Mouse (Mus musculus) adrenal gland, adult 2 months (tissue): ENCODE measurements around the gene Pgm2. TPM values are rescaled to one million over a fixed set of nuclear protein-coding genes. Genes with fewer than 3 reads are reported as not detected.

Source experiments
- DNase-seq: peaks from one replicate; pipeline ENCODE4 v3.0.0; 2021
- long read RNA-seq: library from polyadenylated mRNA; stranded (forward); transcript quantifications from one replicate; pipeline ENCODE4 v2.0.0, GENCODE M21; 2021
- polyA plus RNA-seq: library from polyadenylated mRNA; depleted of rRNA; stranded (reverse); fragments of >200 nt; gene quantifications from 2 replicates; pipeline ENCODE4 v1.2.3, GENCODE M21; 2012; rRNA removed
- total RNA-seq, 2 experiments: library from RNA; stranded (reverse); gene quantifications; 2 replicates each; pipeline ENCODE4 v1.2.3; 2021

Pgm2 gene
- 10 to 100 TPM; 16.5 to 22.8 TPM for total RNA-seq
- polyA plus RNA-seq: 4.3 TPM in 2 replicates
- long read RNA-seq, transcript Pgm2-201 (14 exons, 2,369 nt): major isoform, 28 of 30 reads
- long read RNA-seq, partial matches to known transcripts: 0 of 30 reads
- long read RNA-seq, other reads (novel, unspliced or antisense): 2 of 30 reads

DNA sequence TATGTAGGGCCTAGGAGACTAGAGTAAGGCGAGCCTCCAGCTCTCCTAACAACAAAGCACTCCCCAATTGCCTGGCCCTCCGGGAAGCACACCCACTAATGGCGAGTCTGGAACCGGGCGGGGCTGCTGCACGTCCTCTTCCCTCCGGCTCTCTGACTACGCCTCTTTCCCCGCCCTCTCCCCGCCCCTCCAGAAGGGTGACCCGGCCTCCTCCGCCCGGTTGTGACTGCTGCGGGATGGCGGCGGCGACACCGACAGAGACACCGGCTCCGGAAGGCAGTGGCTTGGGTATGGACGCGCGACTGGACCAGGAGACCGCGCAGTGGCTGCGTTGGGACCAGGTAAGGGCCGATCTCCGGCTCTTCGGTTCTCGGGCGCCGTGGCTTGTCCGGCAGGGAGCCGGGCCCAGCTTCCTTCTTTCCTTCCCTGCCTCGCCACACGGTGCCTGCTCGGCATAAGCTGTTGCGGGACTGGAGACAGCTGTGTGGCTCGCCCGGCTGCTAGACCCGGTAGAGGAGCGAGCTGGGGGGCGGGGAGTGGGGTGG, at the start of gene Pgm2:
Pgm2 (plus strand) TSS at position 203 of the 545 bp plus-strand sequence.
- peak; percentile 94 for DNase-seq

DNA sequence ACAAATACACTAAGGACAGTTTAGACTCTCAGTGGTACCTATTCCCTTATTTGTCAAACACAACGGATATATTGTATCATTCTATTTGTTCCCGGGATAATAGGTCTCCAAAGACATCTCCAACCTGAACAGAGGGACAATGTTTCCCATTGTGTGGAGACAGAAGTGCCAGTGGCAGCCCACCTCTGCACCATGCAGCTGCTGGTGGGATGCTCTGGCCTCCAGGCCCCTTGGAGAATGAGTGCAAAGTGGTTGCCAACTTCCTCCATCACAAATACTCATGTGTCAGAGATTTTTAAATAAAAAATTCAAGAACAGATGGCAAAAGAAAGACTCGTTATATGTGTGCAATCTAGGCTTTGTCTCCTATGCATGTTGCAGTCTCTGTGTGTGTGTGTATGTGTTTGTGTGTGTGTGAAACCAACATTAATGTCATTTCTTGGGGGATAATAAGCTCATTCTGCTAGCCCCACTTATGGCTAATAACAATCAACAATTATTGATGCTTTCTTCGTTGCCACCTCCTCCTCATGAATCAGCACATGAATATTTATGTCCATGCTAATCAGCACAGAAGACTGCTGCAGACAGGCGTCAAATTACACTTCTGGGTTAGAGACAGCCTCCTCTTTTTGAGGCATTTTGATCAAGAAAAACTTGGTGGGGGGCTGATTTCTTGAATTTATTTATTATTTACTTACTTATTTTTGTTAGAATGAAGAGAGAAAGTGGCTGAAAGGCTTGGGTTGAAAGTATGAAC, 48.9 kb upstream of the Pgm2 start:
- DNase-seq: no peak

DNA sequence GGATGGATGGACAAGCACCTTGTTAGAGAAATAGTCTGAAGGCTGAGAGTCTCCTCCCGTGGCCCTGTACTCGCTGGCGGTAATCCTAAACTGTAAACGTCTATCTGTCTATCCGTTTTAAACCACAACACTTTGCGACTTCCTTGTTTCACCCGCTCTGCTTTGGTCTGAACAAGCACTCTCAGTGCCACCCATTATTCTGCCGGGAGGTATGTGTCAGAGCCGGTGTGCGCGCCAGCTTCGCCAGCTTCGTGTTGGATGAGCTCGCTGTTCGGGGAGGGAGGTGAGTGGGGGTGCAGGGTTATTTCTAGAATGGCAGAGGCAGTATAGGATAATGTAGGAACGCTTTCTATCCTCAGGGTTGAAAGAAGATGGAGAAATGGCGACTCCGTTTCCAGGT, 48.0 kb upstream of the Pgm2 start:
- no peak for DNase-seq

DNA sequence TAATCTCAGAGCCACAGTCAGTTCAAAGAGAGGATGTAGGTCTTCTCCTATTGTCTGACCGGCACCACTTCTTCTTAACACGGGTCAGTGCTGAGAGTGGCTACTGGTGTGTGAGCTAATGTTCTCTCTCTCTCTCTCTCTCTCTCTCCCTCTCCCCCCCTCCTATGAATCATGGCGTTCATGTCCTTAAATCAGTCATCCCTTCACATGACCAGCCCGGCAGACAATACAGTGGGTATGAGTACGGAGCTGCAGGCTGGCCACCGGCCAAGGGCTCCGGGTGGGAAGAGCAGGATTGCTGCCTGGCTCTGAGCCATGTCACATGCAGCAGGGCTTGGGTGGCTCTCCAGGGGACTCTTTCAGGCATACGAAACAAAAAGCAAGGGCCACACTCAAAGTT, 47.2 kb upstream of the Pgm2 start:
- DNase-seq: peak; percentile 88

DNA sequence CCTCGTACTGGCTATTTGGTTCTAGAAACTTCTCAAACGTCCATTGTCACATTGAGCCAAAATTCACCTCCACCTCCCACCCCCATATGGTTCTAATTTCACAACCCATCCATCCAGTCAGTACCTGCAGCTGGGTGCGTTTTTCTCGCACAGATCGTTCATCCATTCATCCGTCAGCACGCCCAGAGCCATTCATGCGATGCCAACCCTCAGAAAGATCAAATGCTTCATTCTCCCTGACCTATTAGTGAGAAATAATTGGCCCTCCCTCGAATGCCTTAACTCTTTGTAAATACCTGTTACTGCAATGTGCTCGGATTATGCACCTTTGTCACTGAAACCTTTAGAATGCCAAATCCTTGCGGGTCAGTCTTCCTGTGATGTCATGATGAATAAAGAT, 45.8 kb upstream of the Pgm2 start:
- no peak for DNase-seq

DNA sequence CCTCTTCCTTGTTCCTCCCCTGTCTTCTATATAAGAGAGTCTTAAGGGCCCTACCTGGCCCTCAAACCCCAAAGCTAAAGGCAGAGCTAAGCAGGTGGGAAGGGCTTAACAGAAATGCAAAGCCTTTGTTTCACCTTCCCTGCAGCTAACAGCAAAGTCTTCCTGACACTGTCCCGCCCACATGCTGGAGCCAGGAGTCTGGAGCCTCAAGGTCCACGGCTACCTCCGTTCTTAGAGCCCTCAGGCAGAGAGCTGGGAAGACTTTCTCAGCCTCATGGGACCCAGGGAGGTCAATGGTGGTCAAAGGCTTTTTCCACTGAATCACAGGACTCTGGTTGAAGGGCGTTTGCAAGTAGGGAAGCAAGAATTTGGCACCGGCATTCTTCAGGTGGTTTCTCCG, 44.8 kb upstream of the Pgm2 start:
- no peak for DNase-seq

DNA sequence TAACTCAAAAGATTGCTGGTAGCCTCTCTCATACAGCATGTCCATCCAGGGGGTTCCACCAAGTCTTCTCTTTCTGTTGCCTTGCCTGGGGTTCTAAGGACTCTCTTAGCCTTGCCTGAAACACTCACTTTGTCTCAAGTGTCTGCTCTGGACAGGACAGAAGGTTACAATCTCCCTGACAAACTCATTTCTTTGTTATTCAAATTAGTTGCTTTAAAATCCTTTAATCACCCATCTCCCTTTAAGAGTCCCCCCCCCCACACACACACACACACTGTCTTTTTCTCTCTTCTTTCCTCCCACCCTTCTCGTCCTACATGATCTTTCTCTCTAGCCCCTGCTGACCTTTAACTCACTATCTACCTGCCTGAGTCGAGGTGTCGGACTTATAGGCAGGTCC, 44.1 kb upstream of the Pgm2 start:
- no peak for DNase-seq

DNA sequence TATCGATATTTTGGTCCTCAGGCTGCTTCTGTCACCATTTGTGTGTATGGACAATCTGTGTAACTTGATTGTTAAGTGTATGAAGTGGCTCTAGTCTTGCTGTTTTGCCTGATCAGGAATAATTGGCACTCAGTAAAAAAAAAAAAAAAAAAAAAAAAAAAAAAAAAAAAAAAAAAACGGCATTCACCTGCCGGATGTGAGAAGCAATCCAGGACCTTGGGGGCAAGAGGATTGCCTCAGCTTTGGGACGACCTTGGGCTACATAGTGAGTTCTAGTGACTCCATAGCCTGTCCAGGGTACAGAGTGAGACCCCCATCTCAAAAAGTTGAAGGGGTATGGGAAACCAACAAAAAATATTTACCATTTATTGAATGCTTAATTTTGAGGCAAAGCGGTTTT, 43.5 kb upstream of the Pgm2 start:
- no peak for DNase-seq

DNA sequence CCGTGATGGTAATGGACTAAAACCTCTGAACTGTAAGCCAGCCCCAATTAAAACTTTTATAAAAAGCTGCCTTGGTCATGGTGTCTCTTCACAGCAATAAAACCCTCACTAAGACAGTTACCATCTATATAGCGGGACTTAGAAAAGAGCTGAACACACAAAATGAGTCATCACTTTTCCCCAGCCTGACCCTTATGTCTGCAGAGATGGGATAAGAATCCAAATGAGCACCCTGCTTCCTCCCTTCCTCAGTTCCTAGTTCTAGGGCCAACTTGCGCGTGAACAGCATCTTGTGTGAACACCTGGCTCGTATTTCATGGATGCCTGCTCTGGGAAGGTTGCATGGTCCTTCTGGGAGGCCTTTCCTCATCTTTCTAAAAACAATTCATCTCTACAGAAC, 39.7 kb upstream of the Pgm2 start:
- no peak for DNase-seq

DNA sequence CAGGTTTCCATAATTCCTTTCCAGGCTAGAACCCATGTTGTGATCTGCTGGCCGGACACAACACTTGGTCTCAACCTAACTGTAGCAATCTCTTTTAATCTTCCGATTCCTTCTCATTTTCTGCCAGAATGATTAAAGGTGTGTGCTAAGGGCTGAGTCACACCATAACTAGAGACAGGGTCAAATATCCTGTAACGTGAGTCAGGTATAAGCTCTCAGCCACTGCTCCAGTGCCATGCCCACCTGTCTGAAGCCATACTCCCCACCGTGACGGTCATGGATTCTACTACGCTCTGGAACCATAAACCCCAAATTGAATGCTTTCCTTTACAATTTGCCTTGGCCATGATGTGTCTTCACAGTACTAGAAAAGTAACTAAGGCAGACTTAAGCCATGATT, 36.5 kb upstream of the Pgm2 start:
- DNase-seq: no peak

DNA sequence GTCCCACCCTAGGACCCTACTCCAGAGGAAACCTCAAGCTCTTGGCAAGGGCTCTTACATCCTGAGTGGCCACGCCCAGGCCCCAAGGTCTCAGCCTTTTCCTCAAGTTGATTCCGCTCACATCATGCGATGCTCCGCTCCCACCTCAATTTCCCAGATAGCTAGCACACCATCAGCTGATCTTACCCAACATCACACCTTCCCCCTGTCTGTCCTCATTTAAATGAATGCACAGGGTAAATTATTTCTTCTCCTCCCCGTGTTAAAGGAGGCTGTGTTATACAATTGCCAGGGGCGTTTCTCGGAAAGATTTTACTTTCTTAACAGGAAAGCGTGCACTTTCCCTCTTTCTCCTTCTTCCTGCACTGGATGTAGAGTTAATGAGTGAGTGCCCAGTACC, 31.9 kb upstream of the Pgm2 start:
- DNase-seq: no peak

DNA sequence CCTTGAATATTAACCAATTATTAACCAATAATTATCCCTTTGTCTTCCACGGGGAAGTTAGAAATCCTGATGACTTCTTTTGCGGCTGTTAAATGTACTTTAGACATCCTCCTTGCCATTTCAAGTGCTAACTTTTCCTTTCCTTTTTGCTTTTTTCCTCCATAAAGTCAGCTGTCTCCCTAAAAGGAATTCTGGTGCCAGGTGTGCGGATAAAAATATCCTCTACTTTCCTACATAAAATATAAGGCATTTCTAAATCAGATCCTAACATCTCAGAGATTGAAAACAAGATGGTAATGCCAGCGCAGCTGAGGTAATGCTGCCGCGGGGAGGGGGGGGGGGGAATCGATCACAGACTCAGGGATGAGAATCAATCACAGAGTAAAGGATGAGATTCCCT, 31.1 kb upstream of the Pgm2 start:
- DNase-seq: no peak

DNA sequence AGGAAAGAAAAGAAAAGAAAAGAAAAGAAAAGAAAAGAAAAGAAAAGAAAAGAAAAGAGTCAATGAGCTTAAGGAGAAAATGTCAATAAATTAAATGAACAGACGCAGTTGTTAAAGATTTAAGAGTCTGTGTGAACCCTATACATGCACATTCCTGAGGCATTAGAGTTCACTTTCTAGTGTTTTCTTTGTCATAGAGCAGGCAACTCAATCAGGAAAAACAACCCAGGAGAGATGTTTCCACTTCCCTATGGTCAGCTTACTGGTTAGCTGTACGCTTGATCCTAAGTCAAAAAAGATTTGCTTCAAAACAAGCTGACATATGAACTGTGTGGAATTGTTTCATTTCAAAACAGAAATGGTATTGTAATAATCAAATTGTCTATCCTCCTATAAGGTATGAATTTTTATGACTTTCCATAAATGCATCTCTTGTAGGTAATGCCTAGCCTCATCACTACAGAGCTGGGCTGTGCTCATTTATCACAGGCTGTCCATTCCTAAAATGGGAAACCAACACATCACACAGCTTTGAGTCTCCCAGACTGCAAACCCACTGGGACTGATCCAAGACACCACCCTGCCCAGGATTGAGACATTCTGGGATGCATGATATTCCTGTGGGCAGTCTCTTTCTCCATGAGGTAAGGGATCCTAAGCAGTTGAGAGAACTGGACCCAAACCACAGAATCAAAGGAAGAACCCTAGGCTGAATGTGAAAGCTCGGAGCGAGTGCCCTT, 29.7 kb upstream of the Pgm2 start:
- DNase-seq: no peak

DNA sequence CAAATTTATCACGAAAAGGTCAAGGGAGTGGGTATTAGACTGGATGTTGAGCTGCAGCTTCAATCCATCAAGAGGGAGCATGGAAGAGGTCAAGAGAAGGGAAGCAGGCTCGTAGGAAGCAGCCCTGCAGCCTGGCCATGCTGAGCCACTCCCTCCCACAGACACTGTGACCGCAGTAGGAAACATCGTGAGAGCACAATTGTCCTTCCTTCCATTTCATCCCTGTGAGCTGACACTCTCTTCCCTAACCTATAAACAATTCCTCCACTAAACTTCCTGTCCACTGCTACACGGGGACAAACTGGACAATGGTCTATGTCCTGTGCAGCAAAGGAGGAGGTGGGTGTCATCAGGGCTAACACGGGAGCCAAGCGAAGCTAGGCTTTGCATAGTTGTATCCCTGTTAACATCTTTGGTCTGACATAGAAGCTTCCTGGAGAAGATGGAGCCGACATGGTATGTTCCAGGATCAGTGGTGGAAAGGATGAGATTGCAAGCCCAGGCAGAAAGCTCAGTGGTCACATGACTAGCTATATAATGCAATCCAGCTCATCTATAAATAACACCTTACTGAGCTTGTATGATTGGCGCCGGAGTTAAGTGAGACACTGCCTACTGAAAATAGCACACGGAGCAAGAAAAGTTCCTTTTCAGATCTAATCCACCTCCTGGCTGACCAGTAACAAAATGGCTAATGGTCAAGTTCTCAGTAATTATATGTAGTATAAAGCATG, 29.0 kb upstream of the Pgm2 start:
- DNase-seq: peak; percentile 38

DNA sequence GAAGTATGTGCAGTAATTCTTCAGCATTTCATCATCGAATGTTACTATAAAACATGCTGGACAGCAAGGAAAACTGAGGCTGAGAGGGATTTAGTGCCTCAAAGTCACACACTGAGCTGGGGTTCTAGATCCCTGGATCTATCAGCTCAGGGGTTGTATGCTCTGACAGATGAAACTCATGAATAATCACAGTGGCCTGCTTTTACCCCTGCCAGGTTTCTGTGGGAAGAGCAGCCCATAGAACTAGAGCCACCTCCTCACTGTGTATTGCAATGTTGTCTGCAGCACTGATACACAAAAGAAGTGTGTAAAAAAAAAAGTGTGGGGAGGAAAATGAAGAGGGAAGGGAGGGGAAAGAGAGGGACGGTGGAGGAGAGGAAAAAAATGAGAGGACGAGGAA, 28.3 kb upstream of the Pgm2 start:
- DNase-seq: no peak

DNA sequence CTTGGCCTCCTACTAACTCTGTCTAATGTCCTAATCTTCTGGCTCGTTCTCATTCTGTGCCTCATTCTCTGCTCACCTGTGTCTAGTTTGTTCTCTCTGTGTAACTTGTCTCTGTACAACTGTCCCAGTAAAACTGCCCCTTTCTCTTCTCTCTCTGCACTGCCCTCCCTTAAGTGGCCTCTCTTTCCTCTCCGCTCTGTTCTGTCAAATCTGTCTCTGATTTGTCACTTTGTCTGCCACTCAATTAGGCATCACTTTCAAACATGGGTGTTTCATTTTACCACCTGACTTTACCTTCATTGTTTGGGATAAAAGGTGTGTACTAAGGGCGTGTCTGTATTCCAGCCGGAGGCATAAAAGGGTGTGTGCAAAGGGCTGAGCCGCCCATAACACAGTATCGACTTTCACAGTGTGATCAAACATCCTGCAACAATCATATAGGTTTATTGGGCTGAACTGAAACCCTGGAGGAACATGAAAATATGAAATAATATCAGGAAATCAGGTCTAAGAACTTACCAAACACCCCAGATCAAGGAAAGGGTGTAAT, 27.2 kb upstream of the Pgm2 start:
- DNase-seq: no peak

DNA sequence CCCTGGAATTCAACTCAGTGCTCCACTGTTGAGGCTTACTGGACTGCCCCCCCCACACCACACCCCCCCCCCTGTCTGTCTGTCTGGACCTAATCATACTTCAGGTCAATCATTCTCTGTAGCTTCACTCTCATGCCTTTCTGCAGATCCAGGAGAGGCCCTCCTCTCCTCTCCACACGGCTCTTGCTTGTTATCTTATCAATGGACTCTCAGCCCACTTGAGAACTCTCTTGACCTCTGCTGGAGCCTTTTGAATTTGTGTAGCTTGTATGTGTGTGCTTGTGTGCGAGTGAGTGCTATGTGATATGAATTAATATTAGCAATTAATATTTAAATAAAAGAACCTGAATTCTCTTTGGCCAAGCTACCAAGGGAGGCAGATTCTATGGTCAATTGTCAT, 26.6 kb upstream of the Pgm2 start:
- no peak for DNase-seq

DNA sequence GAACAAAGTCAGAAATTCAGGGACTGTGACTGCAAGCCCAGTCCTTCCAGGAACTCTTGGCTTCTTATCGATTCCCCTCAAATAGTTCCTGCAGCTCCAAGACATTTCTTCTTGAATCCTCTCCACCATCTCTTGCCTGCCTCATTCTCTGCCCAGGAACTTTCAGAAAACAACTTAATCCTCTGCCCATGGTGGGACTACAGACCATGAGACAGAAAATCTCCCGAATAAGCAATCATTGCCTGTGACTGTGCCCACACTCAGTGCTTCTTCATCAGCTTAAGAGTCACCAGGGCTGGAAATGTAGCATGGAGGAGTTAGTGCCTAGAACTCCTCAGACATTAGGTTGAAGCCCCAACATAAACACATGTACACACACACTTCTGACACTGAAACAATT, 25.2 kb upstream of the Pgm2 start:
- no peak for DNase-seq

DNA sequence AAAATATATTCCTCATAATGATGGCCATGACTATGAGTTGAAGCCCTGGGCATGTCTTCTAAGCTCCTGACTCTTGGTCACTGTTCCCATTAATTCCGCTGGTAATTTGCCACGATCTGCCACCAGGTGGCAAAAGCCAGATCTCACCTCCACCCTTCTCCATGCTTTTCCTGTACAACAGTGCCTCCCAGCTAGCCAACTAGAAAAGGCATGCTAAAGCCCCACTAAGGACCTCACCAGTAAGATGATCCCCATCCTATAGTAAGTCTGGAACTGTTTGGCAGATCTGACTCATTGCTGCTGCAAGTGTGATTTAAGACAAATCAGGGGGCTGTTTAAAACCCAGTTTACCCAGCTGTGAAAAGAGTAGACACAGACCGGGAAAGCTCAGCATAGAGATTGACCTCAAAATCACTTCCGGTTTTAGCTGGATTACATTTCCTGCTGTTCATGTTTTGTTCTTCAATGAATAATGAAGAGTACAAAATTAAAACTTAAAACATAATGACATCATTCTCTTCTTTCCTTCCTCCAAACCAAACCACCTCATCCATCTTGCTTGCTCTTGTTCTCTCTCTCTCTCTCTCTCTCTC, 22.6 kb upstream of the Pgm2 start:
- DNase-seq: peak; percentile 76

DNA sequence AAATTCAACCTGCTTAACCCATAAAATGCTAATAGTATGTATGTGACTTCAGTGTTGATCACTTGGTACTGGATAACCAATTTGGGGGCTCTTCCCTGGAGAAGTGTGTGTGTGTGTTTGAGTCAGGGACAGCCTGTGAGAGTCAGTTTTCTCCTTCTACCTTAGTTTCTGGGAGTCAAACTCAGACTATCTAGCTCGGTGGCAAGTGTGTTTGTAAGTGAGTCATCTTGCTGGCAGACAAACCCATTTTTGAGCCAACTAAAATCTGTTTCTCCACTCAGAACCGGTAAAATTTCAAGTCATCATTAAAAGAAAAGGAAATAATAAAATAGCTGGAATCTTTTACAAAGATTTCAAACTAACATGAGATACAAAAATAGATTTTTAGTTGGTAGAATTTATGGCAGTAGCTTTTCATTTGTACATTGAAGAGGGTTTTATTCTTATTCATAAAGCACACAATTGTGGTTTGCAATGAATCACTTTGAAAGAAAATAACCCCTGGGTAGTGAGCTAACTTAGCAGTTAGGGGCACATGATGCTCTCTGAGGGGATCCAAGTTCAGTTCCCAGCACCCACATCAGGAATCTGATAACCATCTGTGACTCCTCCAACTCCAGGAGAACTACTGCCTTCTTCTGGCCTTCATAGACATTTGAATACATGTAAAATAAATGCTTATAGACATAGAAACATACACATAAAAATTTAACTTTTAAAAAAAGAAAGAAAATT, 21.8 kb upstream of the Pgm2 start:
- no peak for DNase-seq

DNA sequence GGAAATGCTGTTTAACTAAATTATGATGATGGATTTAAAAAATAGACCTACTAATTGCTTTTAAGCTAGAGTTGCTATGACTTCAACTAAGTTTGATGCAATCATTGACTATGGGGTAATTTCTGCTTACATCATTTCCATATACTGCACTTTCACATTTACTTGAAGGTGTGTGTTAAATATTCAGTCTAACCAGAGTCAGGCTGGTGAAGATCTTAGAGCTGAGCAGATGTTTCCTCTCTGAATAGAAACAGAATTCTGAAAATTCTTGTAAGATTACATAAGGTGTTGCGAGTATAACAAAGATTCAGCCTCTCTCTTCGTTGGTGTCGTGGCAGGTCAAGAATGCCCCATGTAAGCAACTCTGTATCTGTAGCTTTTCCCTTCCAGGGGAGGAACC, 18.3 kb upstream of the Pgm2 start:
- DNase-seq: no peak
